Mouse (Mus musculus) lung, embryonic 14.5 days (tissue): ENCODE data around the gene Igf2bp2. TPM values are rescaled to one million over a fixed set of nuclear protein-coding genes. Genes with fewer than 3 reads are reported as not detected.

Source experiments
- ATAC-seq: fragments of 200-750 bp; cut with Nextera tagmentation; 2 replicates; pipeline ENCODE4 v1.8.0; 2017; ENCODE audit warnings: mild to moderate bottlenecking, moderate TSS enrichment, moderate library complexity; ENCODE audit not compliant: insufficient read depth
- DNase-seq: peaks from one replicate; pipeline ENCODE4 v3.0.0-alpha.2; 2015
- H3K27ac ChIP-seq: fragments of 300-500 bp; sonication (generic); 2 replicates; pipeline ENCODE4 v1.5.1; 2014; ENCODE audit warnings: low read depth, mild to moderate bottlenecking, moderate library complexity
- H3K27me3 ChIP-seq: fragments of 300-500 bp; sonication (generic); 2 replicates; pipeline ENCODE4 v1.6.1; 2014; ENCODE audit warnings: low read length, control low read depth; ENCODE audit not compliant: insufficient read depth
- H3K36me3 ChIP-seq: fragments of 300-500 bp; sonication (generic); 2 replicates; pipeline ENCODE4 v1.6.1; 2014; ENCODE audit warnings: control low read depth; ENCODE audit not compliant: insufficient read depth
- H3K4me1 ChIP-seq: fragments of 300-500 bp; sonication (generic); 2 replicates; pipeline ENCODE4 v1.6.1; 2014; ENCODE audit warnings: antibody characterized with exemption, control low read depth; ENCODE audit not compliant: insufficient read depth
- H3K4me2 ChIP-seq: fragments of 300-500 bp; sonication (generic); 2 replicates; pipeline ENCODE4 v1.6.1; 2014; ENCODE audit warnings: mild to moderate bottlenecking
- H3K4me3 ChIP-seq: fragments of 300-500 bp; sonication (generic); 2 replicates; pipeline ENCODE4 v1.5.1; 2014; ENCODE audit warnings: low read depth, low read length
- H3K9ac ChIP-seq: fragments of 300-500 bp; sonication (generic); 2 replicates; pipeline ENCODE4 v1.6.1; 2014
- H3K9me3 ChIP-seq: fragments of 300-500 bp; sonication (generic); 2 replicates; pipeline ENCODE4 v1.6.1; 2016; ENCODE audit warnings: low read depth, low read length, control low read depth
- CTCF ChIP-seq: IDR thresholded peaks from 2 replicates; pipeline ENCODE4 v1.5.1; 2016; ENCODE audit warnings: antibody characterized with exemption, low read depth
- WGBS: fragments of 180-500 bp; shearing (Covaris S2); extraction: QIAGEN DNeasy Blood & Tissue Kit; methylation state at CpG from one replicate; pipeline ENCODE4 v1.1.7; 2014; 5-methylcytosine and 5-hydroxymethylcytosine counted together
- polyA plus RNA-seq: library from polyadenylated mRNA; unstranded; fragments of >200 nt; fragmentation: Nextera tagmentation; extraction: Ambion mirVana; gene quantifications from 2 replicates; pipeline ENCODE4 v1.2.1, GENCODE M21; 2014

Igf2bp2 gene
- polyA plus RNA-seq, 1 experiment from 2014 or later: 87.9 TPM

- WGBS: 85% methylated on average over 10 of the region's 10 CpGs
- no peak overlapping the region for H3K27ac ChIP-seq
Observed at GRCm38 (mm10) chr16:22046739-22047366, 116.2 kb downstream of the Igf2bp2 start.

GRCm38 (mm10) chr16:22045930-22046329, 117.2 kb downstream of the Igf2bp2 start:
- Histone ChIP-seq H3K27me3 (no peaks in the 10 kb centered on the region), H3K36me3 (peaks cover 63% of the 10 kb centered on the region), H3K9ac (no peak overlapping the region), H3K9me3 (no peaks in the 10 kb centered on the region), H3K27ac (no peak overlapping the region), H3K4me2 (no peak overlapping the region), H3K4me1 (no peaks in the 10 kb centered on the region), H3K4me3 (no peak overlapping the region)
- no peak for DNase-seq
- no peak for ATAC-seq
- no peak for TF ChIP-seq CTCF
- 97% methylated on average over 3 of the region's 3 CpGs for WGBS

More at GRCm38 (mm10) chr16:22046739-22047366, 116.2 kb downstream of the Igf2bp2 start:
- no peaks in the 10 kb centered on the region for H3K9me3 ChIP-seq
- peaks cover 57% of the 10 kb centered on the region for H3K36me3 ChIP-seq
- H3K4me2 ChIP-seq: no peak overlapping the region
- H3K9ac ChIP-seq: no peak overlapping the region
- H3K4me1 ChIP-seq: no peaks in the 10 kb centered on the region
- H3K27me3 ChIP-seq: no peaks in the 10 kb centered on the region
- no peak overlapping the region for H3K4me3 ChIP-seq
- no peak for DNase-seq
- TF ChIP-seq CTCF: no peak
- no peak for ATAC-seq

GRCm38 (mm10) chr16:22043830-22044229, 119.3 kb downstream of the Igf2bp2 start:
- DNase-seq (no peak), ATAC-seq (no peak)
- no peak for TF ChIP-seq CTCF
- H3K4me3 ChIP-seq: no peak overlapping the region
- no peaks in the 10 kb centered on the region for H3K4me1 ChIP-seq
- H3K9ac ChIP-seq: no peak overlapping the region
- H3K27me3 ChIP-seq: no peaks in the 10 kb centered on the region
- WGBS: 80% methylated on average over 4 of the region's 4 CpGs
- H3K36me3 ChIP-seq: peaks cover 77% of the 10 kb centered on the region
- H3K9me3 ChIP-seq: no peaks in the 10 kb centered on the region
- H3K27ac ChIP-seq: no peak overlapping the region
- no peak overlapping the region for H3K4me2 ChIP-seq

GRCm38 (mm10) chr16:22039978-22040377, 123.1 kb downstream of the Igf2bp2 start:
- no peaks in the 10 kb centered on the region for H3K27me3 ChIP-seq
- TF ChIP-seq CTCF: no peak
- H3K4me3 ChIP-seq: no peak overlapping the region
- ATAC-seq (no peak), DNase-seq (no peak)
- no peak overlapping the region for H3K4me2 ChIP-seq
- H3K27ac ChIP-seq: no peak overlapping the region
- 86% methylated on average over 1 of the region's 1 CpGs for WGBS
- no peaks in the 10 kb centered on the region for H3K9me3 ChIP-seq
- no peak overlapping the region for H3K9ac ChIP-seq
- no peaks in the 10 kb centered on the region for H3K4me1 ChIP-seq
- H3K36me3 ChIP-seq: peaks cover 76% of the 10 kb centered on the region

GRCm38 (mm10) chr16:22038554-22038953, 124.5 kb downstream of the Igf2bp2 start:
- Histone ChIP-seq H3K9ac (no peak overlapping the region), H3K9me3 (no peaks in the 10 kb centered on the region), H3K36me3 (peaks cover 62% of the 10 kb centered on the region), H3K4me1 (no peaks in the 10 kb centered on the region), H3K27ac (no peak overlapping the region), H3K4me3 (no peak overlapping the region), H3K27me3 (no peaks in the 10 kb centered on the region), H3K4me2 (no peak overlapping the region)
- TF ChIP-seq CTCF: no peak
- ATAC-seq (no peak), DNase-seq (no peak)
- 85% methylated on average over 10 of the region's 10 CpGs for WGBS

- WGBS: 96% methylated on average over 5 of the region's 5 CpGs
Observed at GRCm38 (mm10) chr16:22027474-22027873, 135.6 kb downstream of the Igf2bp2 start.

GRCm38 (mm10) chr16:22022122-22022521, 141.0 kb downstream of the Igf2bp2 start:
- H3K4me3 ChIP-seq: no peak overlapping the region
- ATAC-seq (no peak), DNase-seq (peak; percentile 42)
- no peaks in the 10 kb centered on the region for H3K4me1 ChIP-seq
- WGBS: 91% methylated on average over 2 of the region's 2 CpGs
- TF ChIP-seq CTCF: peak; percentile 68
- peaks cover 6% of the 10 kb centered on the region; the same call in 1 of the 2 replicates for H3K9me3 ChIP-seq
- H3K4me2 ChIP-seq: no peak overlapping the region
- no peak overlapping the region for H3K9ac ChIP-seq
- peaks cover 69% of the 10 kb centered on the region for H3K36me3 ChIP-seq
- no peaks in the 10 kb centered on the region for H3K27me3 ChIP-seq
- H3K27ac ChIP-seq: no peak overlapping the region

More at GRCm38 (mm10) chr16:22027474-22027873, 135.6 kb downstream of the Igf2bp2 start:
- Histone ChIP-seq H3K4me1 (no peaks in the 10 kb centered on the region), H3K4me2 (no peak overlapping the region), H3K36me3 (peaks cover 90% of the 10 kb centered on the region), H3K9ac (no peak overlapping the region), H3K27me3 (no peaks in the 10 kb centered on the region), H3K27ac (no peak overlapping the region), H3K9me3 (no peaks in the 10 kb centered on the region), H3K4me3 (no peak overlapping the region)
- no peak for TF ChIP-seq CTCF
- DNase-seq: no peak
- no peak for ATAC-seq
